Mouse (Mus musculus) left cerebral cortex, postnatal 10 days (tissue): ENCODE results near the gene Kif19a. TPM values are rescaled to one million over a fixed set of nuclear protein-coding genes. Genes with fewer than 3 reads are reported as not detected.

Source experiments
- DNase-seq, 2 experiments: peaks; one replicate each; pipeline ENCODE4 v3.0.0; 2021 to 2022; ENCODE audit warnings: low spot score in 2 of 2, mixed read lengths in 1 of 2; ENCODE audit errors: extremely low spot score in 1 of 2
- intact Hi-C: fragments of 180-260 bp; cut with DNase I; formaldehyde crosslinking; loops from one replicate; pipeline ENCODE4 v1.15.1; 2025
- total RNA-seq, 2 experiments: library from RNA; stranded (reverse); gene quantifications; 2 replicates each; pipeline ENCODE4 v1.2.3; 2021

Kif19a gene
- 1 to 10 TPM; 4.0 to 8.7 TPM for total RNA-seq

DNA sequence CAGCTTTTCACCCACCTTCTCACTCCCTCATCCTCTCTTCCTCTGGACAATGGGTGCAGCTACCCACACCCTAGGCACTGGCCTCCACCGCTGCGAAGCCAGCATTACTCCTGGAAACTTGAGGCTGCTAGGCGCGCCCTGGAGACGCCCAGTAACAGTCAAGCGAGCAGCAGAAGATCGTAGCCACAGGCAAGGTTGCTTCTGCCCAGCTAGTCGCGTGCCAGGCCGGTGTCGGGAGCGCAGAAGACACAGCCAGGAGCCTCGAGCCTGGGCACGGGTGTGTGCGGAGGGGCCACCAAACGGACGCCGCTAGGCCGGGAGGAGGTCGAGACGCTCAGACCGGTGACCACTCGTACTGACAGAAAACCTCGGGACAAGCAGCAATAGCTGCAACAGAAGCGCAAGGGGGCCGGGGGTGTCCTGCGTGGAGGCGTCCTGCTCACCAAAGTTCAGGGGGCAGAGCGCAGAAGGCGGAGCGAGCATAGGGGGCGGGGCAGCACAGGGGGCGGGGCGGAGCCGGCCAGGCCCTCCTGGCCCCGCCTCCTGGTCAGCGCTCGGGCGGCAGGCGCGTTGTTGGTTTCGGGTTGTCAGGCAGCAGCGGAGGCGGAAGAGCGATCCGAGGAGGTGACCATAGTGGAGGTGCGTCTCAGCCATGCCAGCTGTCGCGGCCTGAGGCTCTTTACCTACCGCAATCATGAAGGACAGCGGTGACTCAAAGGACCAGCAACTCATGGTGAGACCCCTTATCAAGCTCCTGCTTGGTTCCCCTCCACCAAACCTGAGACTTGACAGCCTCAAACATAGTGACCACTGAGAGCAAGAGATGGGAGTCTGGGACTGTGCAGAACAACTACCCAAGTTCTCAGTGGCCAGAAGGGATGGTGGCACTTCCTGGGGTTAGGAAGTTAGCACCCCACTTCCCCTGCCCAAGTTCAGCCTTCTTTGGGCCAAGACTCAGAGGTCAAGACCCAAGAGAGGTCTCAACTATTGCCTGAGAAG lies at the start of gene Kif19a:
Gene Kif19a (plus strand): TSS at position 569 of the 999 bp plus-strand sequence.
- DNase-seq, result peak in 1 of 2 experiments; percentile 65
- intact Hi-C loops, result no loop called here

DNA sequence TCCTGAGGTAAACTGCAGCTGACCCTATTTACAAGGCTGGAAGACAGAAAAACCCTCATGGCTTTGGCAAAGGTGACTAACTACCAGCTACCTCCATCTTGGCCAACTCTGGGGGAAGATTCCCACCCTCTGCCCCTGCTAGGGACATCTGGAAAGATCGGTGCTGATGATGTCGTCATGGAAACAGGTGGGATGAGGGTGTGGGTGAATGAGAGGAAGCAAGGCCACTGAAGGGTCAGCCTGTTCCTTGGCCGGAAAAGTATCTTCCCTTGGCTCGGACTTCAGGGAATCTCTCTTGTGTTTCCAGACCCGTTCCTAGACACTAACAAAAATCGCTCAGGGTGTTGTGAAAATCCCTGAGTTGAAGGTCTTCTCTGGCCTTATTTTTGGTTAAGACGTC lies 49.7 kb upstream of the Kif19a start:
- intact Hi-C loops, result no loop called here
- no peak for DNase-seq

DNA sequence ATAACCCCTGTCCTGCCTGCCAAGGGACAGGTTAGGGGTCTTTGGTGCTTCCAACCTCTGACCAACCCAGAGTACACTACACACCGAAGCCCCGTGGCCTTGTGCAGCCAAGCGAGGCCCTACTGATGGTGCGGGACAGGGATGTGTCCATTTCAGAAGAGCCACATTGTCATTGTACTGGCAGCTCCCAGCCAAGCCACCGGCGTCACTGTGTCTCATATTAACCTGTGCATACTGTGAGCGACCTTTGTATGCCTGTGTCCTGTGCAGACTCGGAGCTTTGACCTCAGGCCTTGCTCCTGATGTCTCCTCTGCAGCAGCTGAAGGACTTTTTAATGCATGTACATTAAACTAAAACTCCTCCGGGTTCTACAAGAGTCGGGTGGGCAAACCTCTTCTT lies 44.7 kb upstream of the Kif19a start:
- DNase-seq, result no peak
- intact Hi-C loops, result loop anchor here (5.0 kb wide), 1 partner anchor 38 kb away; no protein-coding TSS in a partner anchor

DNA sequence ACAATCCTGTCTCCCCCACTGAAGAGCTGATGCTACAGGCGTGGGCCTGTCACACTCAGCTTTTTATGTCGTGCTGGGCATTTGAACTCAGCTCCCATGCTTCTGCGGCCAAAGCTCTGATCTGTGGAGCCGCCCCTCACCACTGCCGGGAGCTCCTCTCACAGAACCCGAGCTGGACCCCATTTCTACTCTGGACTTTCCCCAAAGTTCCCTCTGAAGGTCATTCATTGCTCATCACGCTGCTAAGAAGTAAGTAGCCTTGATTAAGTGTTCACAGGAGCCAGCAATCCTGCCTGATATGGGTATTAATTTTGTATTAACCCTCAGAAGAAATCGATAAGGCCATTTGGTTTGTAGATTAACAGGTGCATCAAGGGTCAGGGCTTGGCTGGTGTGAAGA lies 42.8 kb upstream of the Kif19a start:
- DNase-seq, result no peak
- intact Hi-C loops, result loop anchor here (5.0 kb wide), 1 partner anchor 40 kb away; no protein-coding TSS in a partner anchor

DNA sequence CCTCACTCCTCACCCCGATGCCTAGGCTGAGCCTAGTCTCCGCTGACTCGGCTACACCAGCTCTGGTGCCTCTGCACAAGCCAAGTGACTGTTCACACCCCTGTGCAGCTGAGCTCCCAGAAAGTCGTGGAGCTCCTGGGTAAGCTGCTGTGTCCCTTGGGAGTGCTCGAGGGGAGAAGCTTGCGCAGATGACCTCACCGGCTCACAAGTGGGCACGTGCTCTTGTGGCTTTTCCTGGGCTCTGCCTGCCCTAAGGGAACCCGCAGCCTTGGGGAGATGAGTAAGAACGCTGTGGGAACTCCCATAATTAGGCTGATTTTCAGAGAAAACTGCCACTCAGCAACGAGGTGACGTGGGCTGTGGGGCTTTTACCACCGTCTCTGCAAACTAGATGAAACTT lies 42.2 kb upstream of the Kif19a start:
- DNase-seq, result no peak
- intact Hi-C loops, result loop anchor here (5.0 kb wide), 1 partner anchor 41 kb away; no protein-coding TSS in a partner anchor

DNA sequence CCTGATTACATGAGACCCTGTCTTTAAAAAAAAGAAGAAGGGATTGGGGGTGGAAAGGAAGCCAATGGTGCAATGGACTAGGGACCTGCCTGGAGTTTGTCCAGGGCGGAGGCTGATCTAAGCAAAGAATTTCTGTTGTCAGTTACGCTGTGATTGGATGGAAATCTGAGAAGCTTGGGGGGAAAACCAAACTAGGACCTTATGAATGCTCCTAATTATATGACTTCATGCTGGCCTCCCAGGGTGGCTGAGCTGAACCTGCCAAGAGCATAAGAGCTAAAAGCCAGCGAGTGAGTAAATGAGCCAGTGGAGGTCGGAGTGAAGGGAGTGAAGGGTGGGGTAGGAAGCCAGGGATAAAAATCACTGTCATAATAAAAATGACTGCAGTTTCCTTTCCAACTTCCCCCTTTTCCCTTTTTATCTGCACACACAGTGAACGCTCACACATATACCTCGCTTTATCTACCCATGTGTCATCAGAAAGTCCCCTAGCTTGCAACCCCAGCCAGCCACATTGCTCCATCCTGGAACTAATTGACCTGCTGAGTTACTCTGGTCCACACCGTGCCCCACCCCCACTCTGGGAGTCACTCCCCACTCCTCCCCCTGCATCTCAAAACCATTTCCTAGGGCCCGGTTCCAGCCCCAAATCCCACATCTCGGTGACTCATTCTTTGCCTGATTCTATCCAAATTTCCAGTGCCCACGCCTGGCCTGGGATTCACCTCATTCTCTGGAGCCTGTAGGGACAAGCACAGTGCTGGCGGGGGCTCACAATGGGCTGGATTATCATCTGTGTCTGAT lies 40.2 kb upstream of the Kif19a start:
- intact Hi-C loops, result loop anchor here (5.0 kb wide), 1 partner anchor 43 kb away; no protein-coding TSS in a partner anchor
- no peak for DNase-seq

DNA sequence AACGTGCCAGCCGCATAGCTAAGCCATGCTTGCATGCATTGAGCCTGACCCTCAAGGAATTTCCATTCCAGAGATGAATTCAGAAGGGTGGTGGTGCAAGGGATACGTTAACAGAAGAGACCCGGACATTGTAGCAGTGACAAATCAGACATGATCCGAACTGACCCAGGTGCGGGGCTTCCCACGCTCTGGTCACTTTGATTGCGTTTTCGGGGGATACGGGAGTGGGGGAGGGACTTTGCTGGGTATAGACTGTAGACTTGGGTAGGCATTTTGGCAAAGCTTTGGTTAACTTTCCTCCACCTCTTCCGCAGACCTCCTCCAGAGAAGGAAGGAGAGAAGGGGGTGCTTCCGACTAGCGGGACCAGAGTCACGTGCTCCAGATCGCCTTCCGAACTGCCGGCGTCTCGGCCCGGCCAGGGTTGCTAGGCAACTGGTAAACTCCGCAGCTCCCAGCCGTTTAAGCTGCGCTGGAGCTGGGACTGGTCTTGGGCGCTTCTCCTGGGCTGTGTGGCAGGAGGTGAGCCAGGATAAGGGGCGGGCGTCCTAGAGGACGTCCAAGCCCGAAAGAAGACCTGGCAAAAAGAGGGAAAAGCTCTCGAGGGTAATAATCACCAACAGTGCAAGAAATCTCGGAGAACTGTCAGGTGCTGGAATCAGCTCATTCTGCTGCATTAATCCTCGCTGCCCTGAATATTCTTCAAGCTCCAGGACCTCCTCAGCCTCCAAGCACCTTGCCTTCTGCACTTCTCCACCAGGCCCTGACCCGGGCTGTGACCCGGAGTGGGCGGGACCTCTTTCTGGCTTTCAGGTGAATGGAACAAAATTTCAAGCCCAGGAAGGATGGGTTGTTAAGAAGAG lies 38.0 kb upstream of the Kif19a start, which contains the start of gene Dnaic2:
Gene Dnaic2 (plus strand): TSS at position 444 of the 861 bp plus-strand sequence.
- DNase-seq, result peak; percentile 79 to 89
- intact Hi-C loops, result no loop called here

DNA sequence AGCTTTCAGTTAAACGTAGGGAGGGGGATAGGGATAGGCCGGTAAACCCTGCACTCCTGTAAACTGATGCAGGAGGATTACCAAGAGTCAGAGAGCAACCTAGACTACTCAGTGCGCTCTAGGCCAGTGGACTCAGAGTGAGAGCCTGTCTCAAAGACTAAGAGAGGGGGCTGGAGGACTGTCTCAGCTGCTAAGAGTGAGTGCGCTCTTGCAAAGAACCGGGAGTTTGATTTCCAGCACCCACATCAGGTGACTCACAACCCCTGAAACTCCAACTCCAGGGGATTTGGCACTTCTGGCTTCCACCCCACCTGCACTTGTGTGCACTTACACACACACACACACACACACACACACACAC lies 37.4 kb upstream of the Kif19a start:
- no peak for DNase-seq

DNA sequence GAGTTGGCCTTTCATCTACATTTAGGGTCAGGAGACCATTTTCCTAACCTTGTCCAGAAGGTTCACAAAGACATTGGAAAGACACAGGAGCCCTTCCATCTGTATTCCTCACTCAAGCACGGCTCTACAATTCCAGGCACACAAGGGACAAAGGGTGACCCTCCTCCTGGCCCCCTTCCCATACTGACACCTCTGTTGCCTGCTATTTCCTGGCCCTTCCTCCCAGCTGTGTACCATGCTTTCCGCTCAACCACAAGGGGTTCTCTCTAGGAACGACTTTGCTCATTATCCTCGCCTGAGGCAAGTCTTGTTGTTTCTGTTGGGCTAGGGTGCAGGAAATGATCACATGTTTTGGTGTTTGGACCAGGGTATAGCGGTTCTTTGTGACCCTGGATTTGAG lies 36.9 kb upstream of the Kif19a start:
- no peak for DNase-seq
- intact Hi-C loops, result no loop called here

More for the DNA sequence above, 37.4 kb upstream of the Kif19a start:
- intact Hi-C loops, result no loop called here

DNA sequence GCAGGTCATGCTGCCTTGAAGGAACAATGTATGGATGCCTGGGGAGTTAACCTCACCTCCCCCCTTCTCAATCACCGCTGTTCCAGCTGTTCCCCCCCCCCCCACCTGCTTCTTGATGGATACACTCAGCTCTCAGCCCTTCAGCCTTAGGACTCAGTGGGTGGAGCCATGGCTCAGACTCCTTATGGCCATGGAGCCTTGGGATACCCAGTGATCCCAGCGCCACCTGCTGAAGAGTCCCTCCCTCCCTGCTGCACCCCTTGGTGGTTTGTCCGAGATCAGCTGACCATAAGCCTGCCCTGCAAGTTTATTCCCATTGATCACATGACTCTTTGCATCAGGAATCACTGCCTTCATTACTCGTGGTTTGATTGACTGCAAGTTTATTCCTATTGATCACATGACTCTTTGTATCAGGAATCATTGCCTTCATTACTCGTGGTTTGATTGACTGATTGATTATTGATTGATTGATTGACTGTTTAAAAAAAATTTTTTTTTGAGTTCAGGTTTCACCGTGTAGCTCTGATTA lies 35.3 kb upstream of the Kif19a start:
- intact Hi-C loops, result no loop called here
- no peak for DNase-seq

DNA sequence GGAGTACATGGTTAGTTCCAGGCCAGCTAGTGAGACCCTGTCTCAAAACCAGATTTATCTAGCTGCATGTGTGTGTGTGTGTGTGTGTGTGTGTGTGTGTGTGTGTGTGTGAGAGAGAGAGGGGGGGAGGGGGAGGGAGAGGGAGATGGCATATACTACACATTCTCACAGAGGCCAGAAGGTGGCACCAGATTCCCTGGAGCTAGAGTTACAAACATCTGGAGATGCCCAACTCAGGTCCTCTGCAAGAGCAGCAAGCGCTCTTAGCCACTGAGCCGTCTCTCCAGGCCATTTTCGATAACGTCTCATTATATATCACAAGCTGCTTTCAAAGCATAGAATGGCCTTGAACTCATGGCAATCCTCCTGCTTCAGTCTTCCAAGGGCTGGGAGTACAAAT lies 33.5 kb upstream of the Kif19a start:
- intact Hi-C loops, result no loop called here

DNA sequence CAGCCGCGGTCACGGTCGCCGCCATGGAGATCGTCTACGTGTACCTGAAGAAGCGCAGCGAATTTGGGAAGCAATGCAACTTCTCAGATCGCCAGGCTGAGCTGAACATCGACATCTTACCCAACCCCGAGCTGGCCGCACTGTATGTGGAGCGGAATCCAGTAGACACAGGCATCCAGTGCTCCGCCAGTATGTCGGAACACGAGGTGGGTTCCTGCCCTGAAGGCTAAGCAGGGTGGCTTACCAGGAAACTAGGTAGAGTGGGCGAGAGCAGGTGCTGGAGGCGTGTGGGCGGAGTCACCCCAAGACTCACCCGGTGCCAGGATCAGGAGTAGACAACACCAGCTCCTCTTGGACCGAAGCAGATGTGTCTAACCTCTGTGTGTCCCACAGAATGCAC lies 32.3 kb upstream of the Kif19a start:
- intact Hi-C loops, result no loop called here
- DNase-seq, result no peak

More for the DNA sequence above, 33.5 kb upstream of the Kif19a start:
- DNase-seq, result no peak

DNA sequence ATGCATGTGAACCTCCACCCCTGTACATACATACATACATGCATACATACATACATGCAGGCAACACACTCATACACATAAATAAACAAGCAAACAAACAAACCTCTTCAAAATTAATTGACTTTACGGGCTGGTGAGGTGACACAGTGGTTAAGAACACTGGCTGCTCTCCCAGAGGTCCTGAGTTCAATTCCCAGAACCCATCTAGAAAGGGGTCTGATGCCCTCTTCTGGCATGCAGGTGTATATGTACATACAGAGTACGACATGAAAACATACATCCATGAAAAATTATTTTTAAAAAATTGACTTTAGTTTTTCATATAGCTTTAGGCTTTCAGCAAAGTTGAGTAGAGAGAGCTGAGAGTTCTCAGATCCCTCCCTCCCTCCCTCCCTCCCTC lies 29.1 kb upstream of the Kif19a start:
- intact Hi-C loops, result no loop called here

DNA sequence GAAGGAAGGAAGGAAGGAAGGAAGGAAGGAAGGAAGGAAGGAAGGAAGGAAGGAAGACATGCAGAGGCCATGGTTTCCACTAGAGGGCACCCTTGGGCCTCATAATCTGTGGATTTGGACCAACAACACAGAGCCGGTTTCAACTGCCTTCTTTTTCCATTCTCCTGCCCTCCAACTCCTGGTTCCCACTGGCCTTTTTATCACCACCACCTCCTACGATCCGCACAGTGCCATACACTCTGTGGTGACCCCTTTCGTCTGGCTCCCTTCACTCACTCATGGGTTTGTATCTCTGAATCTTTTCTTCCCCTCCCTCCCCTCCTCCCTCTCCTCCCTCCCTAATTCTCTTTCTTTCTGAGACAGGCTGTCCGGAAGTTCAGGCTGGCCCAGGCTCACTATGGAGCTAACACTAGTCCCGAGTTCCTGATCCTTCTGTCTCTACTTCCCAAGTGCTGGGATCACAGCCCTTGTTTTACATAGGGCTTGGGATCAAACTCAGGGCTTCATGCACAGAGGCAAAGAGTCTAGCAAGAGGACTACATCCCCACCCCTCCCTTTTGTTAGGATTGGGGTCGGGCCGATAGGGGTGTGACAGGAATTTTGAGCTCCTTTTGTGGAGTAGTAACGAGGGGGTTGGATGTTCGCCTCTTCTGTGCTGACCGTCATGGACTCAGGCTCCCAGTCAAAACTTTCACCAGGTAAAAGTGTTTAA lies 28.1 kb upstream of the Kif19a start:
- DNase-seq, result peak; percentile 28 to 60
- intact Hi-C loops, result no loop called here

More for the DNA sequence above, 29.1 kb upstream of the Kif19a start:
- DNase-seq, result no peak

DNA sequence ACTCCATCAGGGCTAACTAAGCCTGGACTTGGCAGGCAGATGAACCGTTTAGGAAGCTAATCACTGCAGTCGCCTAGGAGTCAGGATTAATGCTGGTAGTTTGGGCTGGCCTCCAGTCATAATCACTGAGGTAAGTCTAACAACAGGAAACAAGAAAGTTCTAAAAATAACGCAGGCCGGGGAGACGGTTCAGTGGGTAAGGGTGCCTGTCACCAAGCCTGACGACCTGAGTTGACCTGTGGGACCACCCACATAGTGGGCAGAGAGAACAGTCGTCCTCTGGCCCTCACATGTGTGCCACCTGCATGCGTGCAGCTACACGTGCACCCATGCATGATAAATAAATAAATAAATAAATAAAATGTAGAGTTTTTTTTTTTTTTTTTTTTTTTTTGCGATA lies 24.6 kb upstream of the Kif19a start:
- intact Hi-C loops, result no loop called here
- DNase-seq, result no peak

DNA sequence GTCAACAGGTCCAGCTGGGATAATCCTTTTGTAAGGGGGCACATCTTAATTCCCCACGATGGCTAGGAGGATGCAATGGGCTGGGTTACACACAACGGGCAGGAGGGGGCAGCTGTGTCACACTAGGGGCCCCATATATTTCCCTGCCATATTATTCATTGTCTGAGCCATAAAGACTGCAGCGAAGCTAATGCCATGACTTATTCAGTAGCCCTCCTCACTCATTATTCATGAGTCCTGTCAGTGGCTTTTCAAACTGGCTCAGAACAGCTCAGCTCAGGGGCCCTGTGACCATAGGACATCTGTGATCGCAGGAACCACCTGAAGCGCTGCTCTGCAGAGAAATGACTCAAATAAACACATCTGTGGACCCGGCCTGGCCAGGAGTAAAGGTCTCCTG lies 23.7 kb upstream of the Kif19a start:
- intact Hi-C loops, result no loop called here

DNA sequence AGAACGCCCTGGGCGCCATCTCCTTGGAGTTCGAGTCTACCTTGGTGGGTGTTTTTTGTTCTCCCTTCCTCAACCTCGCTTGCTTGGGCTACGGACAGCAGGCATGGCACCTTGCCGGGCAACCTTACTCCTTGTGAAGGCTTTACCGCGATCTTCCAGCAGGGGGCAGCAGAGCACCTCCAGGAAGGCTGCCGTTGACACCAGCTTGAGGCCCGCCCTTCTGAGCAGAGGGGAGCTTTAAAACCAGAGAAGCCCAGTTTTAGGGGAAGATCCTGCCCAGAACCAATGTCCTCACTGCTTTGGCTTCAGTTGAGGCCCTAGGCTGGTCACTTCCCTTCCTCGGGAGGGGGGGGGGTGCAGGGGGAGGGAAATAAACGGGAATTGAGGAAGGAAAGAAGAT lies 20.1 kb upstream of the Kif19a start:
- peak; percentile 83 to 91 for DNase-seq
- intact Hi-C loops, result loop anchor here (2.0 to 5.0 kb wide), 2 partner anchors 44 to 167 kb away; no protein-coding TSS in a partner anchor

More for the DNA sequence above, 23.7 kb upstream of the Kif19a start:
- DNase-seq, result no peak
